Mouse (Mus musculus): ENCODE measurements around the gene Gss. TPM values are rescaled to one million over a fixed set of nuclear protein-coding genes. Genes with fewer than 3 reads are reported as not detected.
A peak's percentile ranks its signal among the peaks of the same experiment; 100 is the strongest.
"Not testable (repeated sequence)": the region's sequence is repeated elsewhere in the genome, so short reads cannot be mapped to it uniquely, and the experiment has no call there.

Gss gene
- polyA plus RNA-seq, 1 experiment from 2014 or later = 23.9 TPM

GRCm38 (mm10) chr2:155616971-155617370 lies 24.4 kb upstream of the Gss start:
- 57% methylated on average over 6 of the region's 6 CpGs for WGBS

GRCm38 (mm10) chr2:155613953-155614352 lies 21.3 kb upstream of the Gss start:
- H3K27ac ChIP-seq = no peak overlapping the region
- no peaks in the 10 kb centered on the region for H3K9me3 ChIP-seq
- ATAC-seq (ENCODE audit: insufficient number of reproducible peaks, insufficient read depth, low FRiP score, low TSS enrichment, low read depth) = no peak
- H3K4me1 ChIP-seq (replicated peaks) = 0 out of 2 replicates have a peak, but pooled peaks cover 5% of the 10 kb centered on the region
- H3K27me3 ChIP-seq = peaks cover 26% of the 10 kb centered on the region
- peak overlapping the region; percentile 55 for H3K4me2 ChIP-seq
- H3K36me3 ChIP-seq = no peaks in the 10 kb centered on the region
- H3K4me3 ChIP-seq (replicated peaks) = peak overlapping the region; percentile 31; the same call in 1 of the 2 replicates
- 61% methylated on average over 8 of the region's 8 CpGs for WGBS
- no peak overlapping the region for H3K9ac ChIP-seq (replicated peaks)

More at GRCm38 (mm10) chr2:155616971-155617370, 24.4 kb upstream of the Gss start:
- Histone ChIP-seq H3K27me3 (peaks cover 35% of the 10 kb centered on the region), H3K4me3 (replicated peaks) (no peak overlapping the region), H3K4me1 (replicated peaks) (peaks cover 8% of the 10 kb centered on the region; the same call in 1 of the 2 replicates), H3K9ac (replicated peaks) (no peak overlapping the region), H3K9me3 (no peaks in the 10 kb centered on the region), H3K27ac (no peak overlapping the region), H3K4me2 (no peak overlapping the region), H3K36me3 (no peaks in the 10 kb centered on the region)
- ATAC-seq (ENCODE audit: insufficient number of reproducible peaks, insufficient read depth, low FRiP score, low TSS enrichment, low read depth) = no peak

- Histone ChIP-seq H3K27me3 (peaks cover 26% of the 10 kb centered on the region), H3K27ac (no peak overlapping the region), H3K9me3 (no peaks in the 10 kb centered on the region), H3K9ac (replicated peaks) (no peak overlapping the region), H3K4me2 (peak overlapping the region; percentile 55), H3K4me1 (replicated peaks) (0 out of 2 replicates have a peak, but pooled peaks cover 5% of the 10 kb centered on the region), H3K36me3 (no peaks in the 10 kb centered on the region), H3K4me3 (replicated peaks) (peak overlapping the region; percentile 31)
- ATAC-seq (ENCODE audit: insufficient number of reproducible peaks, insufficient read depth, low FRiP score, low TSS enrichment, low read depth) = peak; percentile 87
- WGBS = 6% methylated on average over 20 of the region's 20 CpGs
These were observed 20.7 kb upstream of the Gss start for GRCm38 (mm10) chr2:155613326-155613755.

DNA sequence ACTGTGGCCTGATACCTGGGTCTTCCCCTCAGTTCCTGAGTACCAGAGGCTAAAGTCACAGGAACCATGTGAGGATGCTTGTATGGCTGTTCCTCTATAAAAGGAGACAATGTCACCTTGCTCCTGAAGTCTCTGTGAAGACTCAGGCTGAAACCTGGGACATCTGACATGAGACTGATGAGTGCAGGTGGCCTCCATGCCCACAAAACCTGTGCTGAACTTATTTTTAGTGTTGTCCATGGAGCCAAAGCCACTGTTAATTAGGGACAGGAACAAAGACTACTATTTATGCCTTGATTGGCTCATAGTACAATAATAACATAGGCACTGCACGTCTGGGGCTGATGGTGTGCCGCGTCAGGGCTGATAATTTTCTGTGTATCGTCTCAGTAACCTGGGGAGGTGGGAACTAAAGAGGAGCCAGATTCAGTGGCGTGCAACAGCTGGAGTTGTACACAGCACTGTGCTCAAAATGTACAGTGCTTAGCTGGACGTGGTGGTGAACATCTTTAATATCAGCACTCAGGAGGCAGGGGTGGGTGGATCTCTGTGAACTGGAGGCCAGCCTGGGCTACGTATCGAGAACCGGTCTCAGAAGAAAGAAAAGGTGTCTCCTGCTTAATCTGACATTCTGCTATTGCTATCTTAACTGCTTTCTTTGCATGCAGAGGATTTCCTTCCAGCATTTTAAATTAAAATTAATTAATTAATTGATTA lies 19.4 kb upstream of the Gss start:
- WGBS = 82% methylated on average over 9 of the region's 9 CpGs
- Histone ChIP-seq H3K36me3 (no peaks in the 10 kb centered on the region), H3K9me3 (no peaks in the 10 kb centered on the region), H3K4me2 (no peak overlapping the region), H3K4me3 (replicated peaks) (no peak overlapping the region), H3K27me3 (peaks cover 19% of the 10 kb centered on the region), H3K4me1 (replicated peaks) (0 out of 2 replicates have a peak, but pooled peaks cover 5% of the 10 kb centered on the region), H3K9ac (replicated peaks) (no peak overlapping the region), H3K27ac (no peak overlapping the region)
- no peak for ATAC-seq (ENCODE audit: insufficient number of reproducible peaks, insufficient read depth, low FRiP score, low TSS enrichment, low read depth)

DNA sequence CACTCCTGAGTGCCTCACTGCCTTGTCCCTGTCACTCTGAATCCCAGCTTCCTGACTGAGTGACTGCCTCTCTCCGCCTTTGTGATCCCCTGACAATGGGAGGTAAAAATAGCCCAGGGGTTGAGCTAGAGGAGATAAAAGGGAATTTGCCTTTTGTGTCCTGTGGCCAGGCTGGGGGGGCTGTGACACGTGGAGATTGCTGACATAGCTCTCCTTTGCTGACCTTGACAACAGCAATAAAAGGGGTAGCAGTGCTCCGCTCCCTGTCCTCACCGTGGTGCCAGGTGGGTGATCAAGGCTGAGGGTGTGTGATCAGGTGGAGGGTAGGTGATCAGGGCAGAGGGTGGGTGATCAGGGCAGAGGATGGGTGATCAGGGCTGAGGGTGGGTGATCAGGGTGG lies 18.4 kb upstream of the Gss start, which contains the start of gene Myh7b:
Myh7b (plus strand) TSS at position 235 of the 400 bp plus-strand sequence.
- WGBS = 49% methylated on average over 4 of the region's 4 CpGs
- no peak within 1 kb of the TSS for H3K4me2 ChIP-seq
- H3K9ac ChIP-seq (replicated peaks) = no peak within 1 kb of the TSS
- no peak for ATAC-seq (ENCODE audit: insufficient number of reproducible peaks, insufficient read depth, low FRiP score, low TSS enrichment, low read depth)
- no peaks in the 10 kb centered on the region for H3K9me3 ChIP-seq
- H3K27ac ChIP-seq = no peak within 1 kb of the TSS
- 0 out of 2 replicates have a peak, but pooled peaks cover 5% of the 10 kb centered on the region for H3K4me1 ChIP-seq (replicated peaks)
- no peaks in the 10 kb centered on the region for H3K36me3 ChIP-seq
- peaks cover 19% of the 10 kb centered on the region for H3K27me3 ChIP-seq
- H3K4me3 ChIP-seq (replicated peaks) = no peak within 1 kb of the TSS

DNA sequence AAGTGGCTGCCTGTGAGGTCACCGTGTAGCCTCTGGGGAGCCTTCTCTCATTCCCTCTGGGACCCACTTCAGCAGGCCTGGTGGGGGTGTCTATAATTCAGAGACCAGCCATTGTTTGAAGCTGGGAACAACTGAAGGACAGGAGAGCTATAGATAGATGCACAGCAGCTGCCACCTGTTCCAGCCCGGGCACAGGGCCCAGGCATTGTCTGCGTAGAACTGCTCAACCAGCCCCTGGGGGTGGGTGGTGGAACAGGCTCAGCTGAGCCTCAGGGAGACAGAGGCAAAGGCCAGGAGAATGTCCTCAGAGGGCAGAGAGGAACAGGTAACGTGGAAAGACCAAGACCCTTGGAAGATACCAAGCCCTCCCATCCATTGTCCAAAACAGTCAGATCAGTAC lies 13.8 kb upstream of the Gss start:
- 0 out of 2 replicates have a peak, but pooled peaks cover 4% of the 10 kb centered on the region for H3K27me3 ChIP-seq
- WGBS = 81% methylated on average over 4 of the region's 4 CpGs
- H3K4me1 ChIP-seq (replicated peaks) = peaks cover 4% of the 10 kb centered on the region; the same call in 1 of the 2 replicates
- no peak overlapping the region for H3K4me2 ChIP-seq
- no peak overlapping the region for H3K27ac ChIP-seq
- no peak for ATAC-seq (ENCODE audit: insufficient number of reproducible peaks, insufficient read depth, low FRiP score, low TSS enrichment, low read depth)
- no peaks in the 10 kb centered on the region for H3K9me3 ChIP-seq
- no peaks in the 10 kb centered on the region for H3K36me3 ChIP-seq
- no peak overlapping the region for H3K4me3 ChIP-seq (replicated peaks)
- no peak overlapping the region for H3K9ac ChIP-seq (replicated peaks)

- not testable (repeated sequence) for H3K4me2 ChIP-seq; H3K9ac ChIP-seq (replicated peaks); H3K27ac ChIP-seq; H3K4me3 ChIP-seq (replicated peaks); H3K4me1 ChIP-seq (replicated peaks); H3K9me3 ChIP-seq; ATAC-seq (ENCODE audit: insufficient number of reproducible peaks, insufficient read depth, low FRiP score, low TSS enrichment, low read depth); H3K27me3 ChIP-seq; H3K36me3 ChIP-seq
- 78% methylated on average over 4 of the region's 4 CpGs for WGBS
These were observed 12.6 kb upstream of the Gss start for GRCm38 (mm10) chr2:155605236-155605589.

- H3K27ac ChIP-seq = no peak overlapping the region
- 0 out of 2 replicates have a peak, but pooled peaks cover 4% of the 10 kb centered on the region for H3K27me3 ChIP-seq
- H3K4me1 ChIP-seq (replicated peaks) = peaks cover 4% of the 10 kb centered on the region; the same call in 1 of the 2 replicates
- no peak overlapping the region for H3K4me3 ChIP-seq (replicated peaks)
- 35% methylated on average over 10 of the region's 10 CpGs for WGBS
- no peaks in the 10 kb centered on the region for H3K9me3 ChIP-seq
- no peaks in the 10 kb centered on the region for H3K36me3 ChIP-seq
- no peak overlapping the region for H3K9ac ChIP-seq (replicated peaks)
- H3K4me2 ChIP-seq = no peak overlapping the region
- ATAC-seq (ENCODE audit: insufficient number of reproducible peaks, insufficient read depth, low FRiP score, low TSS enrichment, low read depth) = no peak
These were observed 12.1 kb upstream of the Gss start for GRCm38 (mm10) chr2:155604560-155605235.

DNA sequence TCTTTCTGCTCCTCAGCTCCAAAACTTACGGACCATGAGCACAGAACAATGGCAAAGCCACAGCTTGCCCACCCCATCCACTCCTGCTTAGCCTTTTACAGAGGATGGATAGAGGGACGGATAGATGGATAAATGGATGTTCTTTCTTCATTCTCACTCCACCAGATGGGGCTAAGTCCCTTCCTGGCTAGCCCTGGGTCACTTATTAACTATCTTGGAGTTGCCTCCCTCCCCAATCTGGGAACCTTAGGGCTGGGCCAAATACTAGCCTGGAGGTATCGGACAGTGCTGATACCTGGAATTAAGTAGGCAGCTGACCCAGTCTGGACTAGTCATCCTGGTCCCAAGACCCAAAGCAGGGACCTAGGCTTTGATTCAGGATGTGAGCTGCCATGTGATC lies 11.1 kb upstream of the Gss start:
- H3K27ac ChIP-seq = no peak overlapping the region
- H3K4me3 ChIP-seq (replicated peaks) = no peak overlapping the region
- peaks cover 4% of the 10 kb centered on the region; the same call in 1 of the 2 replicates for H3K4me1 ChIP-seq (replicated peaks)
- H3K27me3 ChIP-seq = 0 out of 2 replicates have a peak, but pooled peaks cover 4% of the 10 kb centered on the region
- no peaks in the 10 kb centered on the region for H3K36me3 ChIP-seq
- H3K9me3 ChIP-seq = no peaks in the 10 kb centered on the region
- no peak for ATAC-seq (ENCODE audit: insufficient number of reproducible peaks, insufficient read depth, low FRiP score, low TSS enrichment, low read depth)
- no peak overlapping the region for H3K9ac ChIP-seq (replicated peaks)
- 76% methylated on average over 3 of the region's 3 CpGs for WGBS
- H3K4me2 ChIP-seq = no peak overlapping the region

- 0 out of 2 replicates have a peak, but pooled peaks cover 7% of the 10 kb centered on the region for H3K27me3 ChIP-seq
- H3K4me3 ChIP-seq (replicated peaks) = no peak overlapping the region
- no peaks in the 10 kb centered on the region for H3K36me3 ChIP-seq
- H3K27ac ChIP-seq = no peak overlapping the region
- 73% methylated on average over 6 of the region's 6 CpGs for WGBS
- H3K9ac ChIP-seq (replicated peaks) = no peak overlapping the region
- H3K4me2 ChIP-seq = no peak overlapping the region
- peaks cover 7% of the 10 kb centered on the region; the same call in 1 of the 2 replicates for H3K4me1 ChIP-seq (replicated peaks)
- ATAC-seq (ENCODE audit: insufficient number of reproducible peaks, insufficient read depth, low FRiP score, low TSS enrichment, low read depth) = no peak
- no peaks in the 10 kb centered on the region for H3K9me3 ChIP-seq
These were observed 2.9 kb upstream of the Gss start for GRCm38 (mm10) chr2:155595516-155595915.

DNA sequence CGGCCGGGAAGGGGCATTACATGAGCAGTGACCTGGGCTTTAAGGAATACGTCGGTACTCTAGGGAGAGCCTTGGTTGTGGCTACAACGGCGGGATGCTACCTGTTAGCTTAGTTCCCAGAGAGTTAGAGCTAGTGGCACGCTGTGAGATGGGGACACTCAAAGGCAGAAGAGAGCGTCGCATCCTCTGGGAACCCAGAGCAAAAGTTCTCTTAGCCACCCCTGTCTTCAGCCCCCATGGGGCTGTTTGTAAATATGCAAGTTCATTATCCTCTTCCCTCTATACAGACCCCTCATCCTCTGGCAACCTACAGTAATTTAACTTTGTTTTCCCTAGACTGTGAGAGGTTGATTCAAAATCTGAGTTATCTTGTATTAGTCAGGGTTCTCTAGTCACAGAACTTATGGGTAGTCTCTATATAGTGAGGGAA lies 259 bp upstream of the Gss start:
- Histone ChIP-seq H3K9ac (replicated peaks) (peak overlapping the region; percentile 74), H3K27me3 (0 out of 2 replicates have a peak, but pooled peaks cover 7% of the 10 kb centered on the region), H3K4me1 (replicated peaks) (peaks cover 7% of the 10 kb centered on the region; the same call in 1 of the 2 replicates), H3K4me2 (peak overlapping the region; percentile 69), H3K9me3 (no peaks in the 10 kb centered on the region), H3K36me3 (no peaks in the 10 kb centered on the region), H3K27ac (peak overlapping the region; percentile 66; the same call in 1 of the 2 replicates), H3K4me3 (replicated peaks) (peak overlapping the region; percentile 57)
- ATAC-seq (ENCODE audit: insufficient number of reproducible peaks, insufficient read depth, low FRiP score, low TSS enrichment, low read depth) = no peak; the same call in 1 of the 2 replicates
- WGBS = 1% methylated on average over 9 of the region's 9 CpGs

Measured in limb, embryonic 12.5 days (tissue).